Mouse (Mus musculus): ENCODE measurements around the gene Arl5c.

- TF ChIP-seq POLR2A (IDR thresholded peaks at IDR 0.05; ENCODE audit: low read depth, low read length) (no peak), CTCF (IDR thresholded peaks at IDR 0.05; ENCODE audit: extremely low read depth, insufficient read depth, insufficient read length, insufficient replicate concordance) (no peak)
These were observed 31.8 kb upstream of the Arl5c start for GRCm38 (mm10) chr11:98027785-98028184.
